Mouse (Mus musculus) cortical plate, adult 2 months (tissue): ENCODE results near the gene Mast2. TPM values are rescaled to one million over a fixed set of nuclear protein-coding genes. Genes with fewer than 3 reads are reported as not detected.
A peak's percentile ranks its signal among the peaks of the same experiment; 100 is the strongest.

Experiments
- H3K27ac ChIP-seq: fragments of 200-500 bp; 2 replicates; pipeline ENCODE4 v1.5.1; 2012; ENCODE audit warnings: low read length, control low read depth, inconsistent platforms; ENCODE audit not compliant: insufficient read depth
- H3K4me1 ChIP-seq: fragments of 200-500 bp; 2 replicates; pipeline ENCODE4 v1.6.1; 2011; ENCODE audit warnings: low read length; ENCODE audit not compliant: control insufficient read depth, insufficient read depth
- H3K4me3 ChIP-seq: fragments of 200-500 bp; 2 replicates; pipeline ENCODE4 v1.5.1; 2011; ENCODE audit warnings: mild to moderate bottlenecking, low read length, control low read depth; ENCODE audit not compliant: insufficient read depth
- CTCF ChIP-seq: fragments of 200-500 bp; IDR thresholded peaks from 2 replicates; pipeline ENCODE4 v1.5.1; 2011; ENCODE audit warnings: mild to moderate bottlenecking, control low read depth, low read length; ENCODE audit not compliant: insufficient read depth; ENCODE audit errors: extremely low read depth
- POLR2A ChIP-seq: fragments of 200-500 bp; IDR thresholded peaks from 2 replicates; pipeline ENCODE4 v1.6.1; 2011; ENCODE audit warnings: mild to moderate bottlenecking, low read length, control low read depth; ENCODE audit not compliant: insufficient read depth; ENCODE audit errors: extremely low read depth
- polyA plus RNA-seq: library from polyadenylated mRNA; depleted of rRNA; stranded (reverse); fragments of >200 nt; gene quantifications from 2 replicates; pipeline ENCODE4 v1.2.3, GENCODE M21; 2012

Gene Mast2
- polyA plus RNA-seq, 1 experiment: 87.3 TPM

DNA sequence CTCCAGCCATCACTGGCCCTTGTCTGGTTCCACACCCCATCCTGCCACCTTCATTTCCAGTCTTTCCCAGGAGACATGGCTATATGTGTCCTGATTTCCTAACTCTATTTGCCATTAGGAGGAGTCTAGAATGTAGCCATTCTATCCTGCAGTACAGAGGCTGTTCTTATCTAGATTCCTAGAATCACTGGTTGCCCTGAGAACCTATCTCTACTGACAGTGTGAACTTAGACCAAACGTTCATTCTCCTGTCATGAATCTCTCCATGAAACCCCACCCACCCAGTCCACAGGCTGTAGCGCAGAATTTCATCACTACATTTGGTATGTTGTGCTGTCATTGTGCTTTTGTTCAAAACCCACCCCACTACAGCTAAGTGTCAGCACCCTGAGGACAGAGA, 17.3 kb upstream of the Mast2 start:
- TF ChIP-seq POLR2A: no peak
- no peak for TF ChIP-seq CTCF
- Histone ChIP-seq H3K4me1 (no peaks in the 10 kb centered on the region), H3K27ac (no peak overlapping the region), H3K4me3 (no peak overlapping the region)

DNA sequence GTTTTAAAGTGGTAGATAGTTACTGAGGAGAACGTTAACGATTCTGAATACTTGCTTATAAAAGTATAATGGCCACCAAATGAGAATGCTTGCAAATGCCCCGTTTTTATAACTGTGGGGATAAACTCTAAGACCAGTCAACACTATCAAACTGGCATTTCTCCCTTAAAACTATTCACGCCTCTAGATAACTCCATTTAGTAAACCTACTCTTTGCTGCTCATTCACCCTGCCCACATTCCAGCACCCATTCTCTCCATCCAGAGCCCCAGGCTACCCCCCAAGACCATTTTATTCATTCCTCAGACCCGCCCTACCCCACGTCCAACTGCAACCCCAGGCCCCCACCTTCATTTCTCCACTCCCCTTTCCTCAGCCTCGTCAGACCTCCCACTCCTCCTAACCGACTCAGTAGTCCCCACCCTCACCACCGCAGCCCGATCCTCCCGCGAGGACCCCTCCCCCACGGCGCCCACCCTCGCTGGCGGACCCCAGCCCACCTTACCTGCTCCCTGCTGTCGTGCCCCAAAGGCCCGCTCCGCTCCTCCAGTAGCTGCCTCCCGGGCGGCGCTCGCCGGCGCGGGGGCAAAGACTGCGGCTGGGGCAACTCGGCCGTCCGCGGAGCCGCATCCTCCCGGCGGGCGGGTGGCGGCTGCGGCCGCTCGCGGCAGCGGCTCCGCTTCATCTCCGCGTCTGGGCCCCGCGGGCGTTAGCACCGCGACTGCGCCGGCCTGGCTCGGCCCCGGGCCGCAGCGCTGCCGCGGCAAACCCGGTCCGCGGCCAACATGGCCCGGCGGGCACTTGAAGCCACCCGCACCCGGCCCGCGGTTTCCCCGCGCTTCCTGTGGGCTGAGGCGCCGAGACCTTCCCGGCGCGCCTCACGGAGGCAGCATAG, 505 bp downstream of the Mast2 start:
- no peak for TF ChIP-seq CTCF
- TF ChIP-seq POLR2A: no peak
- Histone ChIP-seq H3K27ac (peak overlapping the region; percentile 89), H3K4me3 (peak overlapping the region; percentile 53), H3K4me1 (peaks cover 4% of the 10 kb centered on the region; the same call in 1 of the 2 replicates)

DNA sequence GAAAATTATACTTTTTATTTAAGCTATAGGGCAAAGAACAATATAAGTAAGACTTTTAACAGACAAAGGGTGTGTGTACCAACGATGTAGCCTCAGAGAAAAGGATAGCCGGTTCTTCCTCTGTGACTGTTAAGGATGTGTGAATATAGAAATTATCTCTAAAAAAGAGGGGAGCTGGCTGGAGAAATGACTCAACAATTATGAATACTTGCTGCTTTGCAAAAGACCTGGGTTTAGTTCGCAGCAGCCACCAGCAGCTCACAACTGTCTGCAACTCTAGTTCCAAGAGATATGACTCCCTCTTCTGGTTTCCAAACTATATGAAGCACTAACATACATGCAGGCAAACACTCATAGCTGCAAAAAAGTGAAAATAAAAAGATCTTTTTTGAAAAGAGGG, 2.0 kb downstream of the Mast2 start:
- peaks cover 4% of the 10 kb centered on the region; the same call in 1 of the 2 replicates for H3K4me1 ChIP-seq
- H3K4me3 ChIP-seq: no peak overlapping the region
- H3K27ac ChIP-seq: no peak overlapping the region
- TF ChIP-seq CTCF: no peak
- TF ChIP-seq POLR2A: no peak

DNA sequence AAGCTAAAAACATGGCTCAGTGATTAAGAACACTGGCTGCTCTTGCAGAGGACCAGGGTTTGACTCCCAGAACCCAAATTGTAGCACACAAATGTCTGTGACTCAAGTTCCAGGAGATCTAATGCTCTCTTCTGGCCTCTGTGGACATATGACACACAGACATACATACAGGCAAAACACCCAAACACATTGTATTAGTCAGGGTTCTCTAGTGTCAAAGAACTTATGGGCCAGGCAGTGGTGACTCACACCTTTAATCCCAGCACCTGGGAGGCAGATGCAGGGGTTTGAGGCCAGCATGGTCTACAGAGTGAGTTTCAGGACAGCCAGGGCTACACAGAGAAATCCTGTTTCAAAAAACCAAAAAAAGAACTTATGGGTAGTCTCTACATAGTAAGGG, 12.4 kb downstream of the Mast2 start:
- TF ChIP-seq POLR2A (no peak), CTCF (no peak)
- no peak overlapping the region for H3K27ac ChIP-seq
- no peaks in the 10 kb centered on the region for H3K4me1 ChIP-seq
- H3K4me3 ChIP-seq: no peak overlapping the region

DNA sequence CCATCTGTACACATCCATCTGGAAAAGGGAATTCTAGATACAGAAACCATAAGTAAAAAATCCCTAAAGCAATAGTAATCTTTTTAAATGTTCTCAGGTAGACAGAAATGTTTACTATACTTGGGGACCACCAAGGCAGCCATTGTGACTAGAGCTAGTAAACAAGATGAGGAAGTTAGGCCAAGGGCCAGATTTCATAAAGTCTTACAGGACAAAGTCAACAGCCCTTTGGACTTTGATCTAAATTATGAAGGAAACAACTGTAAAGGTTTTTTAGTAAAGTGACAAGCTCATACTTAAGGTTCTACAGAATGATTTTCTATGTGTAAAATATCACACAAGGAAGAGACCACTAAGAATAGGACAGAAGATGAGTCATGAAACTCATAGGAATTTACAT, 14.0 kb downstream of the Mast2 start:
- H3K27ac ChIP-seq: no peak overlapping the region
- TF ChIP-seq POLR2A (no peak), CTCF (no peak)
- no peak overlapping the region for H3K4me3 ChIP-seq
- no peaks in the 10 kb centered on the region for H3K4me1 ChIP-seq

DNA sequence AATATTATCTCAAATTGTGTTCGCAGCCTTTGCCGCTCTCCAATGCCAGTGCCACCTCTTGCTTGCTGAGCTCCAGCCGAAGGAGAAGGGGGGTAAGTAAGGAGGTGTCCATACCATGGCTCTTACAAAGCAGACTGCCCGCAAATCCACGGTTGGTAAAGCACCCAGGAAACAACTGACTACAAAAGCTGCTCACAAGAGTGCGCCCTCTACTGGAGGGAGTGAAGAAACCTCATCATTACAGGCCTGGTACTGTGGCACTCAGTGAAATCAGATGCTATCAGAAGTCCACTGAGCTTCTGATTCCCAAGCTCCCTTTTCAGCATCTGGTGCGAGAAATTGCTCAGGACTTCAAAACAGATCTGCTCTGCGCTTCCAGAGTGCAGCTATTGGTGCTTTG, 15.3 kb downstream of the Mast2 start:
- Histone ChIP-seq H3K4me3 (no peak overlapping the region), H3K4me1 (no peaks in the 10 kb centered on the region), H3K27ac (no peak overlapping the region)
- no peak for TF ChIP-seq POLR2A
- TF ChIP-seq CTCF: peak; percentile 45

DNA sequence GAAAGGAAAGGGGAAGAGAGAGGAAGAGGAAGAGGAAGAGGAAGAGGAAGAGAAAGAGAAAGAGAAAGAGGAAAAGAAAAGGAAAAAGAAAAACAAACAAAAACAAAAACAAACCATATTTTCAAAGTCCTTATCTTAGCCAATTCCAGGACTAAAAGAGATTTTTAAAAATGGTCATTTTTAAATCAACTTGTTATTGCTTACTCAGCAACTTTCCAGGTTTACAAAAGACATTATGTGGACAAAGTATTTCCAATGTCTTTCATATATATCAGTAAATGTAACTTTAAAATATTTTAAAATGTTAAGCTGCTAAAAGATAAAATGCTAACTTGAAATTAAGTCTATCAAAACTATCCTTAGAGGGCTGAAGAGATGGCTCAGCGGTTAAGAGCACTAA, 24.6 kb downstream of the Mast2 start:
- no peak overlapping the region for H3K4me3 ChIP-seq
- H3K4me1 ChIP-seq: no peaks in the 10 kb centered on the region
- H3K27ac ChIP-seq: no peak overlapping the region
- TF ChIP-seq CTCF (no peak), POLR2A (no peak)

DNA sequence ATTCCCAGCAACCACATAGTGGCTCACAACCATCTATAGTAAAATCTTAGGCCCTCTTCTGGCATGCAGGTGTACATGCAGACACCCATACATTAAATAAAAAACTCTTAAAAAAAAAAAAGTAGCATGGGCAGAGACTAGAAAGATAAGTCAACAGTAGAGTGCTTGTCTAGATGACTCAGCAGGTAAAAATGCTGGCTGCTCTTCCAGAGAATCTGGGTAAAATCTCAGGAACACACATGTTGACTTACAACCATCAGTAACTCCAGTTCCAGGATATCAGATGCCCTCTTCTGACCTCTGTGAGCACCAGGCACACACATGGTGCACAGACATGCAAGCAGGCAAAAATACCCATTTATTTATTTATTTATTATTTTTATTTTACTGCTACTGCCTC, 25.4 kb downstream of the Mast2 start:
- TF ChIP-seq POLR2A (no peak), CTCF (no peak)
- no peak overlapping the region for H3K4me3 ChIP-seq
- H3K4me1 ChIP-seq: no peaks in the 10 kb centered on the region
- no peak overlapping the region for H3K27ac ChIP-seq

DNA sequence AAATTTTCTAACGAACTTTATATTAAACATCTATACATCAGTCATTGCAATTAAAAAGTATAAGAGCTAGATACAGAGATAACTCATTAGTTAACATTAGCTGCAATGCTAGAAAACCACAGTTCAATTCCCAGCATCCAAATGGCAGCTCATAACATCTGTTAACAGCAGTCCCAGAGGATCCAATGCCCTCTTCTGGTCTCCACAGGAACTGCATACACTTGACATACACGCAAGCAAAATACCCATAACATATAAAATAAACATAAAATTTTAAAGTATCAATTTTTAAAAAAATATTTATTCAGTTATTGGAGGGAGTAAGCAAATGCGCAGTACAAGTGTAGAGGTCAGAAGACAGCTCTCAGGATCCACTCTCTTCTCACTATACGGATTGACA, 28.4 kb downstream of the Mast2 start:
- H3K4me3 ChIP-seq: no peak overlapping the region
- TF ChIP-seq POLR2A (no peak), CTCF (no peak)
- H3K27ac ChIP-seq: no peak overlapping the region
- no peaks in the 10 kb centered on the region for H3K4me1 ChIP-seq

DNA sequence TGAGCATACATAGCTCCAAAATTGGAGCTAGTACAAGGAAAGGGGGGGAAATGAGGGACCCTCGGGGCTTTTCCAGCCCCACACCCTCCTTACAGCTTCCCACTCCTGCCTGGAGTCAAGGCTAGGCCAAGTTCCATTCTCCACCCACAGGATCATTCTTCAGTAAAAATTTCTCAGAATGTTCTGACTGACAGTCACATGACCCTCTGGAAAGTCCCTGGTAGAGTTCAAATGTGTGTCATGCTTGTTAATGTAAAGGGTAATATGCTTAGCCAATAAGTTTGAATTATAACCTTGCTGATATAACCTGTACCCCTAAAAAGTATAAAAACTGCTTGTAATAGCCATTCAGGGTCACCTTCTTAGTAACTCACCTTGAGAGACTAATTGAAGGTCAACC, 41.8 kb downstream of the Mast2 start:
- H3K4me1 ChIP-seq: no peaks in the 10 kb centered on the region
- TF ChIP-seq POLR2A (no peak), CTCF (no peak)
- no peak overlapping the region for H3K27ac ChIP-seq
- no peak overlapping the region for H3K4me3 ChIP-seq

DNA sequence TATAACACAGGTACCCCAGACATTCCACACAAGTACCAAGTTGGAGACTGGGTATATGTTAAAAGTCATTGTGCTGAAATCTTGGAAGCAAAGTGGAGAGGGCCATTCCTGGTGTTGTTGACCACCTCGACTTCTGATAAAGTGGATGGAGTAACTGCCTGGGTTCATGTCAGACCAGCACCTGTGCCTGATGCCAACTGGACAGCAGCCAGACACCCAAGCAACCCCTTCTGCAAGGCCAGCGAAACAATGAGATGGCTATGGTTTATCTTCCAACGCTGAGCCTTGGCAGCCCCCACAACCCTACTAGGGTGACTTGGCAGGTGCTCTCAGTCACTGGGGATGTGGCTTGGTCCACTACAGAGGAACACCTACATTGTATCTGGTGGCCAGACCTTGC, 42.8 kb downstream of the Mast2 start:
- Histone ChIP-seq H3K4me1 (no peaks in the 10 kb centered on the region), H3K27ac (no peak overlapping the region), H3K4me3 (no peak overlapping the region)
- TF ChIP-seq CTCF (no peak), POLR2A (no peak)
